Mouse (Mus musculus): Measurements from ENCODE around the gene Olfr799. TPM values are rescaled to one million over a fixed set of nuclear protein-coding genes. Genes with fewer than 3 reads are reported as not detected.

Gene Olfr799
- polyA plus RNA-seq, 1 experiment from 2014 or later: not detected

GRCm38 (mm10) chr10:129694186-129694585 lies 56.9 kb downstream of the Olfr799 start, which contains the start of gene Olfr803:
Gene Olfr803, minus strand, starts transcription at chr10:129694286.
- no peaks in the 10 kb centered on the region for H3K36me3 ChIP-seq (ENCODE audit: control insufficient read depth, insufficient read depth, low read length)
- H3K4me1 ChIP-seq (replicated peaks; ENCODE audit: control insufficient read depth, insufficient read depth, low read length): no peaks in the 10 kb centered on the region
- no peak within 1 kb of the TSS for H3K4me2 ChIP-seq (replicated peaks; ENCODE audit: low read depth, low read length)
- H3K27ac ChIP-seq (ENCODE audit: low read depth, low read length): no peak within 1 kb of the TSS
- no peaks in the 10 kb centered on the region for H3K27me3 ChIP-seq (ENCODE audit: control insufficient read depth, insufficient read depth, low read length)
- no peaks in the 10 kb centered on the region for H3K9me3 ChIP-seq (ENCODE audit: control insufficient read depth, low read length)
- ATAC-seq (ENCODE audit: low FRiP score) (no peak), DNase-seq (ENCODE audit: low spot score) (no peak)
- no peak within 1 kb of the TSS for H3K4me3 ChIP-seq (ENCODE audit: low read depth, low read length)
- no peak within 1 kb of the TSS for H3K9ac ChIP-seq (ENCODE audit: low read depth, low read length)
- 81% methylated on average over 2 of the region's 2 CpGs for WGBS

Other genes starting within 250 kb of the Olfr799 start
- not detected in 2 replicates for gene Olfr785, start 232.1 kb upstream of the Olfr799 start, polyA plus RNA-seq (2014; fragmentation: Nextera tagmentation; extraction: Ambion mirVana)
- gene Olfr786, start 210.2 kb upstream of the Olfr799 start, polyA plus RNA-seq (2014; fragmentation: Nextera tagmentation; extraction: Ambion mirVana): not detected in 2 replicates
- gene Olfr787, start 175.6 kb upstream of the Olfr799 start, polyA plus RNA-seq (2014; fragmentation: Nextera tagmentation; extraction: Ambion mirVana): not detected in 2 replicates
- gene Olfr788, start 166.5 kb upstream of the Olfr799 start, polyA plus RNA-seq (2014; fragmentation: Nextera tagmentation; extraction: Ambion mirVana): not detected in 2 replicates
- not detected in 2 replicates for gene Olfr789, start 152.7 kb upstream of the Olfr799 start, polyA plus RNA-seq (2014; fragmentation: Nextera tagmentation; extraction: Ambion mirVana)
- not detected in 2 replicates for gene Olfr790, start 139.0 kb upstream of the Olfr799 start, polyA plus RNA-seq (2014; fragmentation: Nextera tagmentation; extraction: Ambion mirVana)
- gene Olfr791, start 115.7 kb upstream of the Olfr799 start, polyA plus RNA-seq (2014; fragmentation: Nextera tagmentation; extraction: Ambion mirVana): not detected in 2 replicates
- gene Olfr792, start 98.3 kb upstream of the Olfr799 start, polyA plus RNA-seq (2014; fragmentation: Nextera tagmentation; extraction: Ambion mirVana): not detected in 2 replicates
- gene Olfr794, start 69.8 kb upstream of the Olfr799 start, polyA plus RNA-seq (2014; fragmentation: Nextera tagmentation; extraction: Ambion mirVana): not detected in 2 replicates
- not detected in 2 replicates for gene Olfr796, start 24.9 kb upstream of the Olfr799 start, polyA plus RNA-seq (2014; fragmentation: Nextera tagmentation; extraction: Ambion mirVana)
- gene Olfr798, start 9.6 kb upstream of the Olfr799 start, polyA plus RNA-seq (2014; fragmentation: Nextera tagmentation; extraction: Ambion mirVana): not detected in 2 replicates
- gene Olfr800, start 20.2 kb downstream of the Olfr799 start, polyA plus RNA-seq (2014; fragmentation: Nextera tagmentation; extraction: Ambion mirVana): not detected in 2 replicates
- not detected in 2 replicates for gene Olfr801, start 36.4 kb downstream of the Olfr799 start, polyA plus RNA-seq (2014; fragmentation: Nextera tagmentation; extraction: Ambion mirVana)
- not detected in 2 replicates for gene Olfr802, start 50.7 kb downstream of the Olfr799 start, polyA plus RNA-seq (2014; fragmentation: Nextera tagmentation; extraction: Ambion mirVana)
- gene Olfr803, start 56.8 kb downstream of the Olfr799 start, polyA plus RNA-seq (2014; fragmentation: Nextera tagmentation; extraction: Ambion mirVana): not detected in 2 replicates
- gene Olfr804, start 65.7 kb downstream of the Olfr799 start, polyA plus RNA-seq (2014; fragmentation: Nextera tagmentation; extraction: Ambion mirVana): not detected in 2 replicates
- not detected in 2 replicates for gene Olfr805, start 91.9 kb downstream of the Olfr799 start, polyA plus RNA-seq (2014; fragmentation: Nextera tagmentation; extraction: Ambion mirVana)
- gene Olfr806, start 104.4 kb downstream of the Olfr799 start, polyA plus RNA-seq (2014; fragmentation: Nextera tagmentation; extraction: Ambion mirVana): not detected in 2 replicates
- gene Olfr807, start 120.3 kb downstream of the Olfr799 start, polyA plus RNA-seq (2014; fragmentation: Nextera tagmentation; extraction: Ambion mirVana): not detected in 2 replicates
- gene Olfr808, start 128.0 kb downstream of the Olfr799 start, polyA plus RNA-seq (2014; fragmentation: Nextera tagmentation; extraction: Ambion mirVana): not detected in 2 replicates
- gene Olfr809, start 137.2 kb downstream of the Olfr799 start, polyA plus RNA-seq (2014; fragmentation: Nextera tagmentation; extraction: Ambion mirVana): not detected in 2 replicates
- gene Olfr810, start 157.4 kb downstream of the Olfr799 start, polyA plus RNA-seq (2014; fragmentation: Nextera tagmentation; extraction: Ambion mirVana): not detected in 2 replicates
- gene Olfr811, start 166.9 kb downstream of the Olfr799 start, polyA plus RNA-seq (2014; fragmentation: Nextera tagmentation; extraction: Ambion mirVana): not detected in 2 replicates
- not detected in 2 replicates for gene Olfr812, start 208.6 kb downstream of the Olfr799 start, polyA plus RNA-seq (2014; fragmentation: Nextera tagmentation; extraction: Ambion mirVana)
- gene Olfr813, start 217.9 kb downstream of the Olfr799 start, polyA plus RNA-seq (2014; fragmentation: Nextera tagmentation; extraction: Ambion mirVana): not detected in 2 replicates
- gene Olfr814, start 242.4 kb downstream of the Olfr799 start, polyA plus RNA-seq (2014; fragmentation: Nextera tagmentation; extraction: Ambion mirVana): not detected in 2 replicates

All from hindbrain, embryonic 11.5 days (tissue).